Mouse (Mus musculus): ENCODE data around the gene Popdc2. TPM values are rescaled to one million over a fixed set of nuclear protein-coding genes. Genes with fewer than 3 reads are reported as not detected.
"Not testable (repeated sequence)": the region's sequence is repeated elsewhere in the genome, so short reads cannot be mapped to it uniquely, and the experiment has no call there.

Gene Popdc2
- total and polyA plus RNA-seq, 3 experiments: 17.5 to 45.4 TPM; not detected in 1

DNA sequence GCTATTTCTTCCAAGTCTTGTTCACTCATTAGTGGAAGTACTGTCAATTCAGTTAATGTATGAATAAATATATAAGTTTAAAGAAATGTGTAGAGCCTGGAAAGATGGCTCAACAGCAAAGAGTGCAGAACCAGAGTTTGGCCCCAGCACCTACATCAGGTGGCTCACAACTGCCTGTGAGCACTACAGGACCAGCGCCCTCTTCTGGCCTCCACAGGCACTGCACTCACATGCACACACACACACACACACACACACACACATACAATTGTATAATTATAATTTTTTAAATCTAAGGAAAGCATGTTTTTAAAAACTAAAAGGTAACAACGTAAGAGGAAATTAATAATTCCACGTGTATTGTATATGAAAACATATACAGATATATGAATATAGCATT, 32.7 kb upstream of the Popdc2 start:
- H3K9ac ChIP-seq (ENCODE audit: control insufficient read depth, low read depth, low read length, poor library complexity, severe bottlenecking): no peak overlapping the region

GRCm38 (mm10) chr16:38334431-38334830, 27.6 kb upstream of the Popdc2 start:
- H3K36me3 ChIP-seq (ENCODE audit: control insufficient read depth in 1 of 2, insufficient read depth in 2 of 2, low read length in 2 of 2): peaks cover 0 to 4% of the 10 kb centered on the region in 2 experiments; a peak in 2 of 4 replicates
- H3K27me3 ChIP-seq (ENCODE audit: control insufficient read depth in 1 of 2, insufficient read depth in 2 of 2, low read length in 2 of 2): peaks cover 0 to 2% of the 10 kb centered on the region in 2 experiments; a peak in 2 of 4 replicates
- peaks cover 0 to 6% of the 10 kb centered on the region in 2 experiments; a peak in 1 of 4 replicates for H3K4me1 ChIP-seq (ENCODE audit: control insufficient read depth in 1 of 2, insufficient read depth in 2 of 2, low read length in 2 of 2)
- no peak overlapping the region for H3K4me3 ChIP-seq (ENCODE audit: control insufficient read depth in 1 of 2, insufficient read depth in 1 of 2, low read depth in 2 of 2, low read length in 2 of 2)
- no peak overlapping the region for H3K27ac ChIP-seq (ENCODE audit: control insufficient read depth, low read depth, low read length)
- no peak for DNase-seq (ENCODE audit: low read depth, low spot score)
- H3K79me2 ChIP-seq (ENCODE audit: control insufficient read depth, insufficient read depth, low read length, poor library complexity): no peaks in the 10 kb centered on the region
- no peak overlapping the region for H3K9ac ChIP-seq (ENCODE audit: control insufficient read depth, low read depth, low read length, poor library complexity, severe bottlenecking)
- no peaks in the 10 kb centered on the region for H3K9me3 ChIP-seq (replicated peaks; ENCODE audit: insufficient read depth, low read length)
- TF ChIP-seq ETS1 (IDR thresholded peaks at IDR 0.05; ENCODE audit: low read depth, low read length): no peak
- TF ChIP-seq MYC (IDR thresholded peaks at IDR 0.05; ENCODE audit: low read depth, low read length): no peak
- TF ChIP-seq SMC3 (IDR thresholded peaks at IDR 0.05; ENCODE audit: low read depth, low read length): no peak
- no peak for TF ChIP-seq POLR2AphosphoS2 (IDR thresholded peaks at IDR 0.05; ENCODE audit: low read length)
- no peak for TF ChIP-seq POLR2AphosphoS5 (IDR thresholded peaks at IDR 0.05; ENCODE audit: borderline replicate concordance, low read depth, low read length)
- TF ChIP-seq TBP (IDR thresholded peaks at IDR 0.05; ENCODE audit: low read depth, low read length): no peak

More for the DNA sequence above, 32.7 kb upstream of the Popdc2 start:
- Histone ChIP-seq H3K4me3 (ENCODE audit: control insufficient read depth in 1 of 2, insufficient read depth in 1 of 2, low read depth in 2 of 2, low read length in 2 of 2) (no peak overlapping the region), H3K4me1 (ENCODE audit: control insufficient read depth in 1 of 2, insufficient read depth in 2 of 2, low read length in 2 of 2) (peaks cover 0 to 6% of the 10 kb centered on the region in 2 experiments; a peak in 1 of 4 replicates), H3K79me2 (ENCODE audit: control insufficient read depth, insufficient read depth, low read length, poor library complexity) (no peaks in the 10 kb centered on the region), H3K27ac (ENCODE audit: control insufficient read depth, low read depth, low read length) (no peak overlapping the region), H3K9me3 (replicated peaks; ENCODE audit: insufficient read depth, low read length) (no peaks in the 10 kb centered on the region), H3K27me3 (ENCODE audit: control insufficient read depth in 1 of 2, insufficient read depth in 2 of 2, low read length in 2 of 2) (peaks cover 0 to under 1% of the 10 kb centered on the region in 2 experiments; a peak in 3 of 4 replicates), H3K36me3 (ENCODE audit: control insufficient read depth in 1 of 2, insufficient read depth in 2 of 2, low read length in 2 of 2) (peaks cover 0 to 4% of the 10 kb centered on the region in 2 experiments; a peak in 2 of 4 replicates)
- no peak for TF ChIP-seq TBP (IDR thresholded peaks at IDR 0.05; ENCODE audit: low read depth, low read length)
- TF ChIP-seq UBTF (IDR thresholded peaks at IDR 0.05; ENCODE audit: borderline replicate concordance, insufficient read depth, low read depth, low read length): no peak
- 0 out of 2 replicates have a peak, but pooled peaks have one; percentile 4 for TF ChIP-seq SMC3 (IDR thresholded peaks at IDR 0.05; ENCODE audit: low read depth, low read length)
- TF ChIP-seq ZNF384 (IDR thresholded peaks at IDR 0.05; ENCODE audit: low read depth, low read length): no peak
- TF ChIP-seq CTCF (IDR thresholded peaks at IDR 0.05 in 2 of 3, conservative IDR thresholded peaks at IDR 0.05 in 1 of 3; ENCODE audit: control insufficient read depth in 1 of 3, insufficient read depth in 1 of 3, low read depth in 2 of 3, low read length in 3 of 3, poor library complexity in 1 of 3, severe bottlenecking in 1 of 3): peak in 2 of 3 experiments; percentile 29 to 49; a peak in 5 of 6 replicates
- no peak for DNase-seq (ENCODE audit: low read depth, low spot score)

DNA sequence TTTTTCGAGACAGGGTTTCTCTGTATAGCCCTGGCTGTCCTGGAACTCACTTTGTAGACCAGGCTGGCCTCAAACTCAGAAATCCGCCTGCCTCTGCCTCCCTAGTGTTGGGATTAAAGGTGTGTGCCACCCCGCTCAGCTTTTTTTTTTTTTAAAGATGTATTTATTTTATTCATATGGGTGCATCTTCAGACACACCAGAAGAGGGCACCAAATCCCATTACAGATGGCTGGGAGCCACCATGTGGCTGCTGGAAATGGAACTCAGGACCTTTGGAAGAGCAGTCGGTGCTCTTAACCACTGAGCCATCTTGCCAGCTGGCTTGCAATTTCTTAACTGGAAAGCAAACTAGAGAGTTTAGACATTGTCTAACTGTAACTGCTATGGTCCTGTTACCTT, 23.9 kb upstream of the Popdc2 start:
- not testable (repeated sequence) for H3K36me3 ChIP-seq (ENCODE audit: control insufficient read depth in 1 of 2, insufficient read depth in 2 of 2, low read length in 2 of 2); H3K4me3 ChIP-seq (ENCODE audit: control insufficient read depth in 1 of 2, insufficient read depth in 1 of 2, low read depth in 2 of 2, low read length in 2 of 2); H3K27ac ChIP-seq (ENCODE audit: control insufficient read depth, low read depth, low read length); H3K4me1 ChIP-seq (ENCODE audit: control insufficient read depth in 1 of 2, insufficient read depth in 2 of 2, low read length in 2 of 2); H3K9ac ChIP-seq (ENCODE audit: control insufficient read depth, low read depth, low read length, poor library complexity, severe bottlenecking); H3K9me3 ChIP-seq (replicated peaks; ENCODE audit: insufficient read depth, low read length); H3K79me2 ChIP-seq (ENCODE audit: control insufficient read depth, insufficient read depth, low read length, poor library complexity); H3K27me3 ChIP-seq (ENCODE audit: control insufficient read depth in 1 of 2, insufficient read depth in 2 of 2, low read length in 2 of 2); DNase-seq (ENCODE audit: low read depth, low spot score)
- peak; percentile 47; the same call in 1 of the 2 replicates for TF ChIP-seq ZC3H11A (IDR thresholded peaks at IDR 0.05; ENCODE audit: low read depth, low read length)
- peak; percentile 32 for TF ChIP-seq RAD21 (IDR thresholded peaks at IDR 0.05; ENCODE audit: low read depth, low read length)
- peak; percentile 13 to 39 (median 26); a peak in 4 of 6 replicates for TF ChIP-seq CTCF (IDR thresholded peaks at IDR 0.05 in 2 of 3, conservative IDR thresholded peaks at IDR 0.05 in 1 of 3; ENCODE audit: control insufficient read depth in 1 of 3, insufficient read depth in 1 of 3, low read depth in 2 of 3, low read length in 3 of 3, poor library complexity in 1 of 3, severe bottlenecking in 1 of 3)
- TF ChIP-seq ZNF384 (IDR thresholded peaks at IDR 0.05; ENCODE audit: low read depth, low read length): peak; percentile 82
- TF ChIP-seq SMC3 (IDR thresholded peaks at IDR 0.05; ENCODE audit: low read depth, low read length): peak; percentile 32
